Mouse (Mus musculus): ENCODE measurements at regions not wholly inside any gene's neighbourhood (a gene's known extent, or its start where the extent isn't known, plus 50 kb on each side); places are given as distances from the start of the nearest gene placed in this dataset.
A peak's percentile ranks its signal among the peaks of the same experiment; 100 is the strongest.

DNA sequence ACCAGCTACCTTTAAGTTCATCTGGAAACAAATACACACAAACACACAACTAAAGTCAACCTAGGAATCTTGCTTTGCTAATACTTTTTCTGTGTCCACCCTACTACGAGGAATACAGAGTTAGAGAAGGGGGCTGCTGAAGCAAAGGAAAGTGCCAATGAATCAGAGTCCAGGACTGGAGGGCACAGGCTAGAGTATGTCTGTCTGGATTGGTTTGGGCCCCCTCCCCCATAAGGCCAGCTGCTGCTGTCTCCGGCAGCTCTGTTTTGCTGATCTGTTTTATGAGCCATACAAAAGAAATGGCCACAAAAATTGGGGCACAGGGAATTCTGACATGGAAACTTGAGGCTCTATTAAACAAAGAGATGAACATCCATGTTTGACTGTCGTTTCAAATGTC lies 74.8 kb upstream of the Slc25a13 start:
- ATAC-seq (ENCODE audit: low TSS enrichment), result no peak

DNA sequence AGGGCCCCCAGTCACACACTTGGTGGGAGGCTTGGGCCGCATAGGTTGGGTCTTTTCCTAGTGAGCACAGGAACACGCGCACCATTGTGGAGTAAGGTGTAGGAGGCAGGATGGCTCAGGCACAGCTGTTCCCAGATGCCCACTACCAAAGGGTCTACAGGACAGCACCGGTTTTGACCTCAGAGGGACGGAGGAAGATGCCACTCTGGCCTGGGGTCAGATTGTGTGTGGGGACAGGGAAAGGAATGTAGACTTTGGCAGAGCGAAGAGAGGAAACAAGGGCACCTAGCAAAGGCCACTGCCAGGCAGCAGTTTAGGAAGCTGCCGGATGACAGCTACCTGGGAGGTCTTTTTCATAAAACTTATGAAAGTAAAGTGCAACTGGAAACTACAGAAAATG lies 73.5 kb upstream of the Slc25a13 start:
- no peak for ATAC-seq (ENCODE audit: low TSS enrichment)

DNA sequence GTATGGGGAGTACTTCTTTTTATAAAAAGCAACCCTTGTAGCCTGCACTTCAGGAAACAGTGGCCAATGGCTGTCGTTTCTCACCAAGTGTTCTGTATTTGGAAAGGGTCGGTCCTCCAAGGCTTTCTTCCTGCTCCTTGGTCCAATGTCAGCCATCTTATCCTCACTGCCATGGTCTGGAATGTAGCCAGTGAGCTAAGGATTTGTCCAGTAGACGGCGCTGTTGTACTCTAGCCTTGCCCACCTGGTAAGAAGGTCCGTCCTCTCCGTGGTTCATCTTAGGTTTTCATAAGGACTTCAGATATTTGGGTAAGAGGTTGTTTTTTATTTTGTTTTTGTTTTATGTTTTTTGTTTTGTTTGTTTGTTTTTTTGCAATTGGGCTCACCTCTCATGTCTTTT lies 72.8 kb upstream of the Slc25a13 start:
- peak; percentile 62; the same call in 1 of the 2 replicates for ATAC-seq (ENCODE audit: low TSS enrichment)

DNA sequence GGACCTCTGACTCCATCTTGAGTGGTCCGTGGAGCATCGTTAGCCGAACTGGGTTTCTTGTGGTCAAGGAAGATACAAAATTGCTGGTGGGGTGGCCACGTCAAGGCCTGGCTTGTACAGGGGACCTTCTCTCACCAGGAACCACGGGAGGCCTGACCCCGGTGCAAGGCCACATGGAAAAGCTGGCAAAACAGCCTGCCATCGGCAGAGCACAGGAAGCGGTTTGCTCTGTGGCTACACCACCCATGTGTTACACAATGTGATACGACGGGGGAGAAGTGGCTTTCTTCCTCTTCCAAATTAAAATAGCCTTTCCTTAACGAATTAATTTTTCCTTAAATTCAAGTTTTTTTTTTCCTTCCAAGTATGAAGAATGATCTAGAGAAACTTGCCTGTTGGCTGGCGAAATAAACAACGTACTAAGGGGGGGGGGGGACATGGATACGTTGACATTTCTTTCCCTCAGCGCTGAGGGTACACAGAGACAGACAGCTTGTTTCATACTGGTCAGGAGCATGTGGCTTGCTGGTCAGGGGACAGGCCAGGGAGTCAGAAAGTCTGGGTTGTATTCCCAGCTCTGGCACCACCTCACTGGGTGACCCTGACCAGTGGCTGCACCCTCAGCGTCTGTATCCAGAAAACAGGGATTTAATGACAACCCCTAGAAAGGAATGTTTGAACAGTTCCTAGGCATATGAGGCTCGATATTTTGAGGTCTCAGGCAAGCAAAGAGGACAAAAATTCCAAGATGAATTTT lies 64.0 kb upstream of the Slc25a13 start:
- no peak for ATAC-seq (ENCODE audit: low TSS enrichment)

DNA sequence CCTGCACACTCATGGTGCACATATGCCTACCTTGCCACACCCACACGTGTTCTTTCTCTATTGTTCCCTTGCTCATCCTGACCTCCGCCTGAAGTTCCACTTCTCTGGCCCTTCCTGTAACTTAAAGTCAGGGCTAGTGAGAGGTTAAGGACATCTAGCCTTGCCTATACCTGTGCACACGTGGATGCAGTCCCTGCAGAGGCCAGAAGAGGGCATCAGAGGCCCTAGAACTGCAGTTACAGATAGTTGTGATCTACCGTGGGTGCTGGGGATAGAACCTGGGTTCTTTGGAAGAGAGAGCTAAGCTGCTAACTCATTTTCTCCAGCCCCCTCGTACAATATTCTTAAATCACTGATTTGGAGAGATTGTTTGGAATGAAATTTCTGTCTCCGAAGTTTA lies 62.7 kb upstream of the Slc25a13 start:
- no peak for ATAC-seq (ENCODE audit: low TSS enrichment)

DNA sequence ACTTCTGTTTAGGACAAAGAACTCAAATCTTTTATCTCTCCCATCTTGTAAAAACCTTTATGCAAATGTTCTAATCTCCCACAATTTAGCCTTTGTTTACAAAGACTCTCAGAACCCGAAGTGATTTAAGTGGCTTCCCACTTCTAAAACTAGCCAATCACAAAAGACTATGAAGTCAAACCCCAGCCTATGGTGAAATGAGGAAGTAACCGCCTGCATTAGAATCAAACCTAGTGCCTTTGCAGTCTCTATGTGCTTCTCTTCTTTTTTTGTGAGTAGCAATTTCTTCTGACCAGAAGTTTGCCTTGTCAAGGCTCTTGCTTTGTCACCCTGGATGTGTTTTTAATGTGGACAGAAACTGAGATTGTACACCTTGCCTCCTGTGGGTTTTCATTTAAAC lies 53.6 kb upstream of the Slc25a13 start:
- no peak for ATAC-seq (ENCODE audit: low TSS enrichment)
